Mouse (Mus musculus): ENCODE measurements around the gene Mlst8.
"Not testable (repeated sequence)": the region's sequence is repeated elsewhere in the genome, so short reads cannot be mapped to it uniquely, and the experiment has no call there.

DNA sequence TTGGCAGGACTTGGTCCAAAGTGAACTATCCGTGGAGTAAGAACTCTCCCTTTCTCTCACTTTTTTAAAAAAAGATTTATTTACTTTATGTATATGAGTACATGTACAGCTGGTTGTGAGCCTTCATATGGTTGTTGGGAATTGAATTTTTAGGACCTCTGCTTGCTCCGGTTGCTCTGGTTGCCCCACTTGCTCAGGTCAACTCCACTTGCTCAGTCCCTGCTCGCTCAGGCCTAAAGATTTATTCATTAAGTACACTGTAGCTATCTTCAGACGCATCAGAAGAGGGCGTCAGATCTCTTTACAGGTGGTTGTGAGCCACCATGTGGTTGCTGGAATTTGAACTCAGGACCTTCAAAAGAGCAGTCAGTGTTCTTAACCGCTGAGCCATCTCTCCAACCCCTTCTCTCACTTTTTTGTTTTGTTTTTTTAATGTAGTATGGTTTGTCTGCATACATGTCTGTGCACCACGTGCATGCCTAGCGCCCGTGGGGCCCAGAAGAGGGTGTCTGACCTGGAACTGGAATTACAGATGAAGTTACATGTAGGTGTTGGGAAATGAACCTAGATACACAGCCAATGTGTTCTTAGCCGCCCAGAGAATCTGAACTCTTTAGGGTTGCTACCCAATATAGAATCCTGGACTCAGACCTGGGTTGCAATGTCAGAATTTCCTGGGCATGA is 23.2 kb downstream of the Mlst8 start:
- not testable (repeated sequence) for TF ChIP-seq EP300 (IDR thresholded peaks at IDR 0.05; ENCODE audit: low read depth in 1 of 2, low read length in 2 of 2); CHD2 (IDR thresholded peaks at IDR 0.05; ENCODE audit: low read length); GATA1 (IDR thresholded peaks at IDR 0.05; ENCODE audit: low read depth, low read length); CTCF (IDR thresholded peaks at IDR 0.05 in 2 of 3, conservative IDR thresholded peaks at IDR 0.05 in 1 of 3; ENCODE audit: control insufficient read depth in 1 of 3, insufficient read depth in 1 of 3, low read depth in 2 of 3, low read length in 3 of 3, poor library complexity in 1 of 3, severe bottlenecking in 1 of 3); POLR2A (IDR thresholded peaks at IDR 0.05; ENCODE audit: control insufficient read depth in 1 of 2, insufficient read depth in 1 of 2, low read depth in 1 of 2, low read length in 2 of 2, poor library complexity in 1 of 2); SMC3 (IDR thresholded peaks at IDR 0.05; ENCODE audit: low read depth, low read length); NELFE (IDR thresholded peaks at IDR 0.05; ENCODE audit: low read depth, low read length); KAT2A (conservative IDR thresholded peaks at IDR 0.05; ENCODE audit: low read depth, low read length)

All from MEL (cell line).